Mouse (Mus musculus) naive thymus-derived CD4-positive, alpha-beta T cell, adult 2 months (primary cell): ENCODE results near the gene Pigf.

ENCODE experiments used
- DNase-seq: peaks from one replicate; pipeline ENCODE4 v3.0.0-alpha.2; 2011; ENCODE audit warnings: low read depth

Gene Pigf

GRCm38 (mm10) chr17:86967536-86968525 lies 57.4 kb downstream of the Pigf start:
- no peak for DNase-seq

GRCm38 (mm10) chr17:86967048-86967447 lies 58.2 kb downstream of the Pigf start:
- DNase-seq = no peak

GRCm38 (mm10) chr17:86966040-86966439 lies 59.2 kb downstream of the Pigf start:
- DNase-seq = no peak

- DNase-seq = no peak
These were observed 60.1 kb downstream of the Pigf start for GRCm38 (mm10) chr17:86965121-86965520.

- peak; percentile 10 for DNase-seq
These were observed 60.7 kb downstream of the Pigf start for GRCm38 (mm10) chr17:86964502-86964901.

- DNase-seq = peak; percentile 24
These were observed 61.2 kb downstream of the Pigf start for GRCm38 (mm10) chr17:86964041-86964440.

- DNase-seq = peak; percentile 38
These were observed 61.7 kb downstream of the Pigf start for GRCm38 (mm10) chr17:86963586-86963902.

GRCm38 (mm10) chr17:86962894-86963585 lies 62.2 kb downstream of the Pigf start, which contains the start of gene Rhoq:
TSS of gene Rhoq (plus strand) at chr17:86963082.
- DNase-seq = peak; percentile 60

GRCm38 (mm10) chr17:86962297-86962893 lies 62.8 kb downstream of the Pigf start:
- DNase-seq = peak; percentile 78

- DNase-seq = no peak
These were observed 63.8 kb downstream of the Pigf start for GRCm38 (mm10) chr17:86961301-86961841.

- DNase-seq = peak; percentile 77
These were observed 67.2 kb downstream of the Pigf start for GRCm38 (mm10) chr17:86957968-86958367.

- DNase-seq = no peak
These were observed 68.0 kb downstream of the Pigf start for GRCm38 (mm10) chr17:86957239-86957638.

- DNase-seq = no peak
These were observed 76.4 kb downstream of the Pigf start for GRCm38 (mm10) chr17:86948801-86949200.

- DNase-seq = no peak
These were observed 77.1 kb downstream of the Pigf start, which contains the start of gene Atp6v1e2 for GRCm38 (mm10) chr17:86947840-86948796. TSS of gene Atp6v1e2 (minus strand) at chr17:86947897.
